Mouse (Mus musculus) kidney, adult 2 months (tissue): ENCODE results near the gene Arpc2. TPM values are rescaled to one million over a fixed set of nuclear protein-coding genes. Genes with fewer than 3 reads are reported as not detected.
A peak's percentile ranks its signal among the peaks of the same experiment; 100 is the strongest.

Experiments
- DNase-seq: peaks from one replicate; pipeline ENCODE4 v3.0.0; 2021
- H3K27ac ChIP-seq: fragments of 200-500 bp; 2 replicates; pipeline ENCODE4 v1.5.1; 2012; ENCODE audit warnings: low read depth, low read length, control low read depth, inconsistent platforms; ENCODE audit not compliant: insufficient read depth
- H3K27me3 ChIP-seq: fragments of 200-500 bp; replicated peaks from 2 replicates; pipeline ENCODE4 v1.6.1; 2012; ENCODE audit warnings: mild to moderate bottlenecking, moderate library complexity, low read length, inconsistent platforms; ENCODE audit not compliant: control insufficient read depth, insufficient read depth
- H3K36me3 ChIP-seq: fragments of 200-500 bp; 2 replicates; pipeline ENCODE4 v1.6.1; 2012; ENCODE audit warnings: mild to moderate bottlenecking, moderate library complexity, low read length, inconsistent platforms; ENCODE audit not compliant: control insufficient read depth, insufficient read depth
- H3K4me1 ChIP-seq: fragments of 200-500 bp; 2 replicates; pipeline ENCODE4 v1.6.1; 2011; ENCODE audit warnings: low read length; ENCODE audit not compliant: control insufficient read depth, insufficient read depth
- H3K4me3 ChIP-seq: fragments of 200-500 bp; 2 replicates; pipeline ENCODE4 v1.5.1; 2011; ENCODE audit warnings: mild to moderate bottlenecking, low read depth, low read length, control low read depth; ENCODE audit not compliant: insufficient read depth
- CTCF ChIP-seq: fragments of 200-500 bp; conservative IDR thresholded peaks from 2 replicates; pipeline ENCODE4 v1.5.1; 2011; ENCODE audit warnings: low read depth, mild to moderate bottlenecking, control low read depth, low read length, moderate library complexity, mixed read lengths; ENCODE audit not compliant: insufficient read depth, insufficient read length
- POLR2A ChIP-seq: fragments of 200-500 bp; IDR thresholded peaks from one replicate; pipeline ENCODE4 v1.6.1; 2011; ENCODE audit warnings: low read depth, low read length, control low read depth
- WGBS: fragments of 180-500 bp; shearing (Covaris S2); methylation state at CpG from one replicate; pipeline ENCODE4 v1.1.7; 2018; 5-methylcytosine and 5-hydroxymethylcytosine counted together
- polyA plus RNA-seq: library from polyadenylated mRNA; depleted of rRNA; stranded (reverse); fragments of >200 nt; gene quantifications from 2 replicates; pipeline ENCODE4 v1.2.3, GENCODE M21; 2012

Gene Arpc2
- polyA plus RNA-seq, 1 experiment = 124 TPM

- no peak for TF ChIP-seq POLR2A
- no peak for TF ChIP-seq CTCF
- DNase-seq = no peak
- Histone ChIP-seq H3K36me3 (no peaks in the 10 kb centered on the region), H3K4me1 (peaks cover 8% of the 10 kb centered on the region; the same call in 1 of the 2 replicates), H3K27me3 (no peaks in the 10 kb centered on the region), H3K4me3 (no peak overlapping the region), H3K27ac (no peak overlapping the region)
- WGBS = 44% methylated on average over 7 of the region's 7 CpGs
Observed at GRCm38 (mm10) chr1:74239162-74239561, 3.3 kb downstream of the Arpc2 start.

DNA sequence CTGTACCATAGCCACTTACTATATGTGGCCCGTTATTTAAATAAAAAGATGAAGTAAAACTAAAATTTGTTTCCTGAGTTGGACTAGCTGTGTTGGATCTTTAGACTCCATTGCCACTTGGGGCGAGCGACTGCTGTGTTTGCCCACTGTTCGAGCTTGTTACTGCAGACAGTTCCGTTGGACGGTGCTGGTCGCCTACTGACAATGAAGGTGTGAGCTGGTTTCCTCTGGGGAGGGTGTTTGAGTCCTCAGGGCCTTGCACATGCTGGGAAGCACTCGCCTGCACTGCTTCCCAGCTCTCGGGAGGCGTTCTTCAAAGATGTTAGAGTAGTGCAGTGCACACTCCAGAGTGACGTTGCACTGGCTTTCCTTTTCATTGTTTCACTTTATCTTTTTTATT lies 3.7 kb downstream of the Arpc2 start:
- H3K27ac ChIP-seq = no peak overlapping the region
- peaks cover 8% of the 10 kb centered on the region; the same call in 1 of the 2 replicates for H3K4me1 ChIP-seq
- 36% methylated on average over 11 of the region's 11 CpGs for WGBS
- no peaks in the 10 kb centered on the region for H3K36me3 ChIP-seq
- H3K4me3 ChIP-seq = no peak overlapping the region
- H3K27me3 ChIP-seq = no peaks in the 10 kb centered on the region
- no peak for DNase-seq
- TF ChIP-seq POLR2A (no peak), CTCF (no peak)

- Histone ChIP-seq H3K27me3 (no peaks in the 10 kb centered on the region), H3K27ac (no peak overlapping the region), H3K4me1 (peaks cover 10% of the 10 kb centered on the region), H3K4me3 (no peak overlapping the region), H3K36me3 (no peaks in the 10 kb centered on the region)
- no peak for DNase-seq
- TF ChIP-seq CTCF (no peak), POLR2A (no peak)
- 21% methylated on average over 6 of the region's 6 CpGs for WGBS
Observed at GRCm38 (mm10) chr1:74240311-74240710, 4.4 kb downstream of the Arpc2 start.

DNA sequence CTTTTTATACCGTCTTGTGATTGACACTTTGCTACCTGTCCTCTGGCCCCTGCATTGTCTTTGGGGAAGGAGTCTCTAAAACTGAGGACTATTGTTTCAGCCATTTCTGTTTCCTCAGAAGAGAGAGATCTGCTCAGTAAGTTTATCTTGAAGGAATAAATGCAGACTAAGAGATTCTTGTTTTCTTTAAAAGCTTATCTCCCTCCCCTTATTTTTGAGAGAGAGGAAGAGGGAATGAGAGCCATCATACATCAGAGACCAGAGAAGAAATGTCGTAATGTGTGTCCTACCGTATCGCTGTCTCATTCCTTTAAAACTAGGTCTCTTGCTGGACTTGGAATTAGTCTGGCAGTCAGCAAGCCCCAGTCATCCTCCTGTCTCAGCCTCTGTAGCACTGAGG lies 4.9 kb downstream of the Arpc2 start:
- DNase-seq = no peak
- Histone ChIP-seq H3K4me3 (no peak overlapping the region), H3K36me3 (no peaks in the 10 kb centered on the region), H3K27me3 (no peaks in the 10 kb centered on the region), H3K4me1 (peaks cover 13% of the 10 kb centered on the region), H3K27ac (no peak overlapping the region)
- 40% methylated on average over 4 of the region's 4 CpGs for WGBS
- no peak for TF ChIP-seq CTCF
- no peak for TF ChIP-seq POLR2A

DNA sequence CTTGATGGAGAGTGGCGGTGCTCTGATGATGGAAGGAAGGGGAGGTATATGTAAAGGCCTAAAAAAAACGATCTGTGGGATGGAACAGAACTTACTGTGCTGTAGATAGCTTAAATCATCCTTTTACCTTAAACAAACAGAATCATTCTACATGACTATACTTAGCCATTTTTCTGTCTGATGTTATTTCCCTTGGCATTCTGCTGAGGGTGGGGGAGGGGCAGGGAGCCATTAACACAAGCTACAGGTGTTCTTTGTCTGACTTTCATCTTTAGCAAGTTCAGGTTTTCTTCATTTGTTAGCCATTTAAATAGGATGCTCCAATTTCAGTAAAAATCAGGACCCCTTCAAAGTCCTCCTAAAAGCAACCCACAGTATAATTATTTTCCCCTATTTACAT lies 9.6 kb downstream of the Arpc2 start:
- WGBS = 57% methylated on average over 2 of the region's 2 CpGs
- Histone ChIP-seq H3K4me3 (no peak overlapping the region), H3K27ac (no peak overlapping the region), H3K36me3 (peaks cover 3% of the 10 kb centered on the region; the same call in 1 of the 2 replicates), H3K4me1 (peaks cover 21% of the 10 kb centered on the region), H3K27me3 (no peaks in the 10 kb centered on the region)
- TF ChIP-seq POLR2A (no peak), CTCF (no peak)
- no peak for DNase-seq

GRCm38 (mm10) chr1:74248799-74249198 lies 12.9 kb downstream of the Arpc2 start:
- Histone ChIP-seq H3K27ac (peak overlapping the region; percentile 100), H3K36me3 (peaks cover 14% of the 10 kb centered on the region), H3K27me3 (no peaks in the 10 kb centered on the region), H3K4me3 (no peak overlapping the region), H3K4me1 (peaks cover 22% of the 10 kb centered on the region)
- peak; percentile 79 for DNase-seq
- TF ChIP-seq CTCF = no peak
- TF ChIP-seq POLR2A = no peak
- WGBS = 4% methylated on average over 1 of the region's 1 CpGs

GRCm38 (mm10) chr1:74249331-74249980 lies 13.6 kb downstream of the Arpc2 start:
- peak; percentile 90 for DNase-seq

GRCm38 (mm10) chr1:74250096-74250495 lies 14.2 kb downstream of the Arpc2 start:
- Histone ChIP-seq H3K27ac (peak overlapping the region; percentile 100), H3K36me3 (peaks cover 14% of the 10 kb centered on the region), H3K27me3 (no peaks in the 10 kb centered on the region), H3K4me3 (no peak overlapping the region), H3K4me1 (peaks cover 22% of the 10 kb centered on the region)
- no peak for DNase-seq
- TF ChIP-seq POLR2A (no peak), CTCF (no peak)
- WGBS = 59% methylated on average over 4 of the region's 4 CpGs

More at GRCm38 (mm10) chr1:74249331-74249980, 13.6 kb downstream of the Arpc2 start:
- Histone ChIP-seq H3K36me3 (peaks cover 14% of the 10 kb centered on the region), H3K27ac (peak overlapping the region; percentile 100), H3K27me3 (no peaks in the 10 kb centered on the region), H3K4me1 (peaks cover 22% of the 10 kb centered on the region), H3K4me3 (0 out of 2 replicates have a peak overlapping the region, but pooled peaks have one; percentile 9)
- WGBS = 16% methylated on average over 5 of the region's 5 CpGs
- TF ChIP-seq POLR2A (no peak), CTCF (no peak)
